Mouse (Mus musculus) lung, postnatal 0 days (tissue): ENCODE measurements around the gene Fam13a.

ENCODE experiments used
- CTCF ChIP-seq: IDR thresholded peaks from 2 replicates; pipeline ENCODE4 v1.5.1; 2016; ENCODE audit warnings: antibody characterized with exemption, mild to moderate bottlenecking
- EP300 ChIP-seq: IDR thresholded peaks from 2 replicates; pipeline ENCODE4 v1.6.1; 2016; ENCODE audit warnings: antibody characterized with exemption, mild to moderate bottlenecking, control low read depth

- TF ChIP-seq CTCF (no peak), EP300 (no peak)
Observed at GRCm38 (mm10) chr6:58988706-58989105, 35.6 kb downstream of the Fam13a start.
